Mouse (Mus musculus): ENCODE measurements around the gene Jak2.
A peak's percentile ranks its signal among the peaks of the same experiment; 100 is the strongest.

Jak2 gene

DNA sequence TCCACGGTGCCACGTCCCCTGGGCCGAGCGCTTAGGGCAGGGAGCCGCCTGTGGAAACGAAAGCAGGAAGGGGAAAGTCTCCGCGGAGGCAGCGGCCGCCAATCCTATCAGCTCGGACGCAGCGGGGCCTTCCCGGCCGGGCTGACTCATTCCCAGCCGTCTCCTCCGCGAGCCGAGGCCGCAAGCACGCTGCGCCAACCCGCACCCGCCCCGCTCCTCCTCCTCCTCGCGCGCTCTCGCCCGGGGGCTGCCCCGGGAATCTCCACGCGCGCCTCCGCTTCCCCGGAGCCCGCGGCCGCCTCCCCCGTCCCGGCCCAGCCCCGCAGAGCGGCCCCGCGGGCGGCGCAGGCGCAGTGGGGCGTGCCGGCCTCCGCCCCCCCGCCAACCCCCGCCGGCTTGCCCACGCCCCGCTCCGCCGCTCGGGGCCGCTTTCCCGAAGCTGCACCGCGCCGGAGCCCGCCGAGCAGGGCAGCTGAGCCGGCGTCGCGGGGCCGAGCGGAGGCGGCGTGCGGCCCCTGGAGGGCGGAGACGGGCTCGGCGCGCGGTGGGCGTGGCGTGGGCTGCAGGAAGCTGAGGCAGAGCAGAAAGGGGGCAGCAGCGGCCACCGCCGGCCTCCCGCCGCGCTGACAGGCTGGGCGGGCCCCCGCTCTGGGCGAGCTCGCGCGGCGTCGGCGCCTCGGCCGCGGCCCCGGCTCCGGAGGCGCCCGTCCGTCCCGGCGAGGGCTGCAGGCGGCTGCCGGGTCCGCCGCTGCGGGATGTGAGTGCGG lies at the start of gene Jak2:
TSS of gene Jak2 (plus strand) at position 638 of the 767 bp plus-strand sequence.
- DNase-seq, result peak; percentile 91 to 93

DNA sequence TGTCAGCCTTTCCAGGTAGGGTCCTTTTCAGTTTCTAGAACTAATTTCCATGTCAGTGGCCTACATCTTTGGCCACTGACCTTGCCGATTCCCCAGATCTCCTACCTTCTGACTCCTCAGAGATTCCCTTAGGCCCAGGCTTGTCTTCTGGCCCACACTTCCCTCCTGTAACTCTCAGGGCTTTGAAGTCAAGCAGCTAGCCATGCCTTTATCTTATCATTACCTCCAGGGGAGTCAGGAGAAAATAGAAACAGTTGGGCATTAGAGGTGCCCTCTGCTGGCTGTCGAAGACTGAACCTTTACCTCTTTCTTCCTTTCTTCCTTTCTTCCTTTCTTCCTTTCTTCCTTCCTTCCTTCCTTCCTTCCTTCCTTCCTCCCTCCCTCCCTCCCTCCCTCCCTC lies 48.3 kb upstream of the Jak2 start:
- no peak for DNase-seq

DNA sequence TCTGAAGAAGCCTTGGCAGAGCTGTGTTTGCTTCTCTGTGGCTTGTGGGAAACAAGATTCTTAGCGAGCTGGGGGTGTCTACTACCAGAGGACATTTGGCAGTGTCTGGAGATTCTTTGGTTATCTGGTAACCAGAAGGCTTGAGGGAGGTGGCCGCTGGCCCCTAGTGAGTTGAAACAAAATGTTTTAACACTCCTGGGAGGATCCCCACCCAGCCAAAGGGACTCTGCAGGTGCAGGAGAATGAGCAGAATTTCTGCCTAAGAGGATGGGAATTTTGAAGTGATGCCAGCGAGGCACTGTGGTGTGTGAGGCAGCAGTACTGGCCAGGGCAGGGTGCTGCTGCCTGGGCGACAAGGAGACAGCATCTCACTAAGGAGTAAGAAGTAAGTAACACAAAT lies 47.0 kb upstream of the Jak2 start:
- no peak for DNase-seq

DNA sequence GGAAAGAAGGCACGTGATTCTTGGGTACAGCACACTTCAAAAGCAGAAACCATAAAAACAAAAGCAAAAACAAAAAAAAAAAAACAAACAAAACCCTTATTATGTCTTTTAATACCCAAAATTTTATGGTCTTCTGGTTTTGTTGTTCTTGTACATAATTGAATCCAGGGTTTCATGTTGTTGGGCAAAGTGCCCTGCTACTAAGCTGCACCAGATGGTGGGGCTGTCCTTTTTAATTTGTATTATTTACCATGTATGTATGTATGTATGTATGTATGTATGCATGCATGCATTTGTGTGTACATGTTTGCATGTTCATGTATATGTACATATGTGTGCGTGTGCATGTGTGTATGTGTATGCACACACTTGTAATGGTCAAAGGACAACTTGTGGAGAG lies 46.4 kb upstream of the Jak2 start:
- no peak for DNase-seq

DNA sequence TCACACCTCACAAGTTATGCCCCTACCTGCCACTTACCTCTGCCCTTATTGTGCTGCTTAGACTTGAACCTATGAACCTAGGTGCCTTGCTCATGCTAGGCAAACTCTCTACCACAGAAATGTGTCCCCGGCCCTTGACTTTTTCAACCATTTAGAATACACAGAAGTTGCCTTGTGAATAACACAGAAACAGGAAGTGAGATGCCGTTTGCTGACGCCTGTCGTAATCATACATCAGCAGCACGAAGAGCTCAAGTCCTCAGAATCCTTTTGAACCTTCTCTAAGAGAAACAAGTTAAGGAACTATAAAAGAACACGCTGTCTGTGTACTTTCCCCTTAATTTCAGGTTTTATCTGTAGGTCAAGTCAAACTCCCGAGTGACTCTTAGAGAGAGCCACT lies 41.7 kb upstream of the Jak2 start:
- DNase-seq, result no peak

DNA sequence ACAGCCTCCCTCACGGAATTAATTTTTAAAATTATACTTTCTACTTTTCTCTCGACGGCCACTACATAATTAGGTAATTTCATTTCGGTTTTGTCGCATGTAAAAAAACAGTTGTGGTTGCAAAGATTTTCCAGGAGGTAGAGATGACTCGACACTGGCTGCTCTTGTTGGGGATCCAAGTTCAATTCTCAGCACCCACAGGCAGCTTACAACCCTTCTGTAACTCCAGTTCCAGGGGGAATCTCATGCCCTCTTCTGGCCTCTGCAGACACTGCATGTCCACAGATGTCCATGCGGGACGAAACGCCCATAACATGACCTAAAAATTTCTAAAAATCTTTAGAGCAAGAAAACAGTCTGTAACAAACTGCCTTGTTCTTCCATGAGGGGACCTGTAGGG lies 41.3 kb upstream of the Jak2 start:
- no peak for DNase-seq

DNA sequence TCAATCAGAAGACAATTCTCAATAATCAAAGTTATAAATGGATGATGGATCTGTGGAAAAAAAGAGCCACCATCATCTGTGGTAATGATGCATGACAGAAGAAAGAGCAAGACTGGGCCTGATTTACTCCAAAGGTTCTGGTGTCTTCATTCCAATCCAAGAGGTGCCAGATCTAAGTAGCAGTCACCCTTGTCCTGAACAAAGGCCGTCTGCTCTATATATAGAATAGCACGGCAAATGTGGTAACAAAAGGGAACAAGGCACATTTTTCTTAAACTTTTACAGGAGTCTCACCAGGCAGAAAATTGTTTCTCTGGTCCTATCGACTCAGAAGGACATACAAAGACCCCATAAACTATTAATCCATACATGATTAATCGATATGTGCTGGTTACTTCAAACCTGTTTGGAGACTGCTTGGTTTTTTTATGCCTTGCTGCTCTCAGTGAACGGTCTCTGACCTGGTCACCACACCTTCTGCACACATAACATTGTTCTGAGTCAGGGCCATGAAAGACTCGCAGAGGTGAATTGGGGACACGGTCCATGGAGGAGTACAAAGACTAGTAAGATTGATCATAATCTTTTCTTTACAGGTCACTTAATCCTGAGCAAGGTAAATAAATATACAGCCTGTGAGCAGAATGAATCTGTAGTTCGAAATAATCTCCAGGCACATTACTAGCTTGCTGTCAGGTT lies 35.7 kb upstream of the Jak2 start:
- DNase-seq, result no peak

DNA sequence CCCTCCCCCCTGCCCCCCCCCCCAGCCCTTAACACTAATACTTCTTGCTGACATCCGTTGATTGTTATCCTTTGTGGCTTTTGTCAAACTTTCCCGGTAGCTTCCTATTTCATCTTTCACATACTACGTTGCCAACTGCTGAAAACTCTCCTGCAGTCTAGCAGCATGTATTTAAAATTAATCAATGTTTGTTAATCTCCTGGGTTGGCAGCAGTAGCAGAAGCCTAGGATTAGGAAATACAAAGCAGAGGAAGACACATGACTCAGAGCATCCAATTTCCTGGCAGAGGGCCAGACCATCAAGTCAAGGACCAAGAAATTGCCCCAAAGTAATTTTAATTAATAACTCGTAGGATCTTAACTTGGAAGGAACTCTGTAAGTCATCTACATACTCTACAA lies 29.8 kb upstream of the Jak2 start:
- DNase-seq, result no peak

DNA sequence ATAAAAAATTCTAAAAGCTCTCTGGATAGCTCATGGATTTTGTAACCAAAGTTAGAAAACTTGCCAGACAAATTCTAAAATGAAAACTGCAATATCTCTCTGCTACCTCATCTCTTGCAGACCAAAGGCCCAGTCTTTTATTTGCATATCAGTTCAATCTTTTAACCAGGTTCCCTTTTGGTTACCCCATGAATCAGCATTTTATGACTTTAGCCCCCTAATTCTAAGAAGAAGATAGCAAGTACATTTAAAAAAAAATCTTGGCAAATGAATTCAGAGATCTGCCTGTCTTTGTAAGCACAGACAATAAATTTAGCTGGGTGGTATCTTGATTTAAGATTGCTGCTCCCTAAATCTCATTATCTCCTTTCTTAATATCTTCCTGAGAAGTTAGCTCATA lies 26.7 kb upstream of the Jak2 start:
- DNase-seq, result no peak

DNA sequence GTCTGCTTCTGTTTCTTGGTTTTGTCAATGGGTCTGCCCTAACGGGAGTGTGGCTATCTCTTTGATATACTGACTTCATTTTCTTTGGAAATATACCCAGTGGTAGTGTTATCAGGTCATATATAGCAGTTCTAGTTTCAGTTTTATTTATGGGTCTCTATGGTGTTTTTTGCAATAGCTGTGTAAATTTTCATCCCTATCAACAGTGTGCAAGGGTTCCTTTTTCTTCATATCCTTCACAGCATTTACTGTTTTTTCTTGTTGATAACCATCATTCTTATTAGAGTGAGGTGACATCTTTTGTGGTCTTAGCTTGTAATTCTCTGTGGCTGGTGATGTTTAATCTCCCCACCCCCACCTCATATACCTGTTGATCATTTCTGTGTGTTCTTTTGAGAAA lies 24.6 kb upstream of the Jak2 start:
- no peak for DNase-seq

DNA sequence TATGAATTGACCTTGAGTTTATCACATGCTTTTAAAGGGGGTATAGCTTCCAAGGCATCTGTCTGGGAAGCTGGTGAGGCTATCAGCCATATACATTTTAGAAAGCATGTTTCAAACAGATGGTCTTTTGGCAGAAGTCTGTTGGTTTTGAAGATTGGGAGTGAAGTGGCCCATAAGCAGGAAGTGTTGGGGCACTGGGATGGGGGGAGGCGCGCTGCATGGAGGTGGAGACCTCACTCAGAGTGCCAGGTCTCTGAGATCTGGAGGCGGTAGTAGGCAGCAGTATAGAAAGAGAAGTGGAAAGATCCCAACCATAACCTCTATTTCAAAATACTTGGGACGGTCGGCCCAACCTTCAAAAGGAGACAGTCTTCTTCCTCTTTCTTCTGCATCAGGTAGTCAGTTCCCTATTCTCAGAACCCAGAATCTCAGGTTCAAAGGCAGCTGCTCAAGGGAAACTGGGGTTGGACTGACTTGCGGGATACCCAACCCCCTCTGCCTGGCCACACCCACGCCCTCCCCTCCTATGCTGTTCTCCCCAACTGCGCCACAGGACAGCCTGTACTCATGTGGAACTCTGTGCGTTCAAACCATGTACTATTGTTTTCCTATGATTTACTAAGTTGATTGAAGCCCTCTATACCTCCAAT lies 23.6 kb upstream of the Jak2 start:
- DNase-seq, result no peak

DNA sequence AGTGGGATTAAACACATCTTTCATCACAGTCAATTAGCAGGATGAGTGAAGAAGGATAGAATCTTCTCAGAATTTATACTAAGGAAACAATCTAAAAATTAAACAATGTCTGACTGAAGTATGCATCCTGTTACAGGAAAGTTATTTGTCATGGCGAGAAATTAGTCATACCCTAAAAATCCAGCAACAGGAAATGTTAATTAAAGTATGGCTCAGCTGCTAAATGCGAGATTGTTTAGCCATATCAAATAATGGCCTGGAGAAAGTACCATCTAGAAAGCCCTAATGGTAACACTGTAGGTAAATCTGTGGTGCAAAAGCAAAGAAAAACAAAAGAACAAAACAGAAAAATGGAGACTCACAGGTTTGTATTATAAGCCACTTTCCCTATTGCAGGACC lies 22.6 kb upstream of the Jak2 start:
- no peak for DNase-seq

DNA sequence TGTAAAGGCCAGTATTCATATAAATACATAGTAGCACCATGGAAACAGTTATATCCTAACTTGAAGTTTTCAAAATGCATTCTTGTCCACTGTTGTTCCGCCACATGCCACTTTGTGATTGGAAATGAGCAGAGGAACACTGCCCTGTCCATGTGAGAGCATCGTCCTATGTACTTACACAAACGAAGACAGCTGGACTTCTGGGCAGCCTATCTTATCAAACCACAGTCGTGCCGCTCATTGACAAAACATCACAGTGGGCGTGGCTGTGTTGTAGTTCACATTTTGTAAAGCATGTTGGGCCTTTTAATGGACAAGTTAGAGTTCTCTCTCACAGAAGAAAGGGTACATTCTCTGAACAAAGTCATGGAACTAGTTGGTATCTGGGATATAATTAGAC lies 18.9 kb upstream of the Jak2 start:
- DNase-seq, result no peak

DNA sequence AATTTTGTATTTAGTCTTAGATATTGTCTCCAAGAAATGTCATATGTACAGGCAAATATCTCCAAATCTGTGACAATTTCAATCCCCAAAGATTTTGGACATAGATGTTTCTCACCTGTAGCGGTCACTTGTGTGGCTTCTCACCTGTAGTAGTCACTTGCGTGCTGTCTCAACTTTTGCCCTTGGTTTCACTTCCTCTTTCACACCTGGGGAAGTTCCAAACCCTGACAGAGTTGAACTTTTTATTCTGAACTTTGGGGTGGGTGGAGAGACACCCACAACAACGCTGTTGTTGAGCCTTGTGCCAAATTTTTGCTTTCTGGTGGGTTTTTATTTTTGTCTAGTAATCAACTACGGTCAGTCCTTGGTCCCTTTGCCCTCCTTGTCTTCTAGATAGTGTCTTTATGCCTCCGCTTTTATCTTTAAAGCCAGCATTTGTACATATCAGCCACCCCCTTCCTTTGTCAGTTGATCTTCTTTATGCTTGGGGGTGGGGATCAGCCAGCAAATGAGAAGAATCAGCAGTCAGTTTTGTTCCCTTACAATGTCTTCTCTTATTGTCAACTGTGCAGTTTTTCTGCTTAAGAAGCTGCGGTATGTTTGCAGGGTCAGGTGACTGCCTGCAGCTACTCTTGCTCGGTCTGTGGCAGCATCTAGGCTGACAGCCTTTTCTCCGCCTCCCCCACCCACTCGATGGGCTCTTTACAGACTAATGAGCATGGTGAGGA lies 14.8 kb upstream of the Jak2 start:
- no peak for DNase-seq

DNA sequence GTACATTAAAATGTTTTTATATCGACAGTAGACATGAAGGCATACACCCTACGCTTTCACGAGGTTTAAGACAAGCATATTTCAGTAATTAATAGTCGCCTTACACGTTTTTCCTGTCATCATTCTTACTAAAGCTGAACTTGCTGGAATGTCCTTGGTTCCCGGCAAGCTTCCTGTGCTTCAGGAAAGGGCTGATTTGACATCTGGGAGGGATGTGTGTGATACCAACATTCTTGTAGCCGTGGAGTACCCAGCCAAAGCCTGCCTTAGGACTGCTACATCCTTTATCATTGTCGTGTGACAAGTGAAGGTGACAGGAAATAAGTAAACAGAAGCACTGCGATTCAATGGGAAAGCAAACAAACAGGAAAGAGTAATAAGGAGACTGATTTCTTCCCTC lies 13.5 kb upstream of the Jak2 start:
- no peak for DNase-seq

DNA sequence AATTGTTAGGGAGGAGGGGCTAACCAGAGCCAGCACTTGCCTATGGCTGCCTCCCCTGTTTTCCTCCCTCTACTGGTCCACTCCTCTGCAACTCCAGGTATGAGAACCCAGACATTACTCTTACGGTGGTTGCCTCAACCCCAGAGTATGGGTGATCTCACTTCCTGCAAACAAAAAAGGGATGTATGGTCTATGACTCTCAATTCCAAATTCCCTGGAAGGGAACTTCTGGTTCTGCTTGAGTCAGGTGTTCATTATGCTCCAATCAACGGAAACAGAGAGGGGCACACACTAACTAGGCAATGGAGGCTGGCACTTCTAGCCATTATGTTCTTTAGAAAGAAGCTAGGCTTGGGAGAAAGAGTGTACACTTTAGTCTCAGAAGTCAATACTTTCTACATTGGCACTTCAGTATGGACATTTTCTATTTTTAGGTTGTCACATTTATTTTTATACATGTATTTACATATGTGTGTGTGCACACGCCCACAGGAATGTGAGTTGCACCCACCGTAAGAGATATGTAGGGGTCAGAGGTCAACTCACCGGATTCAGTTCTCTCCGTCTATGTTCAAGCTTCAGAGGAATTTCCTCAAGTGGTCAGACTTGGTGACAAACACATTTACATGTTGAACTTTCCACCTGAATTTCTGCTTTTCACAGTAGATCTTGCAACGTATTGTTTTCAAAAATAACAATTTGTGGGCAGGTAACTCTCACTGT lies 12.0 kb upstream of the Jak2 start:
- no peak for DNase-seq

DNA sequence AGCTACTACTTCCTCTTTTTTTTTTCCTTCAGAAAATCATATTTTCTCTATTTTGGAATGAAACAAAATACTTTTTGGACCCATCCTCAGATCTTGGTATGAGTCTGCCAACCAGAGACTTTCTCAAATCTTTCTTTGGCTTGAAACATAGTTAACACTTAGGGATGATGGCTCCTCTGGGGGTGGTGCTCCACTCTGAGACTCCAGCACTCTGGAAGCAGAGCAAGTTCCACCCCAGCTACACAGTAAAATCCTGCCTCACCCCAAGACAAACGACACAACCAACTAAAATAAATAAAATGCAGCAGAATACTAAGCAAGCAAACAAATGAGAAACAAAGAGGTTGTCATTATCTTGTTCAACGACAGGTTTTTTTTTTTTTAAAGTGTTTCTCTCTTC lies 11.0 kb upstream of the Jak2 start:
- DNase-seq, result no peak

DNA sequence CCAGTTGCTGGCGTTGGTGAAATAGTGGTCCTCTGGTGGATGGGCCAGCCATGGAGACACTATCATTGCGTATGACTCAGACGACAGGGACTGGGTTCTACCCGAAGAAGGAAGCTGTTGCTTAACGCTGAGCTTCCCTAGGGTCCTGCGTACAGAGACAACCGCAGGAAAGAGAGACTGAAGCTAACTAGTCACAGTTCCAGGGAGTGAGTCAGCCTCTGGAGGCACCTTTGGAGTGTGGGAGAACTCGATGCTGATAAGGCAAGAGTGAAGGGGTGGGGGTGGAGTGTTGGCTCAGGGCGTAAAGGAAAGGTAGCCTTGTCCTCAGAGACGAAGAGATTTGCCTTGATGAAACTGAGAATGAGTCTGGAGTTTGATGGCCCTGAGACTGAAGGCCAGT lies 10.0 kb upstream of the Jak2 start:
- no peak for DNase-seq

DNA sequence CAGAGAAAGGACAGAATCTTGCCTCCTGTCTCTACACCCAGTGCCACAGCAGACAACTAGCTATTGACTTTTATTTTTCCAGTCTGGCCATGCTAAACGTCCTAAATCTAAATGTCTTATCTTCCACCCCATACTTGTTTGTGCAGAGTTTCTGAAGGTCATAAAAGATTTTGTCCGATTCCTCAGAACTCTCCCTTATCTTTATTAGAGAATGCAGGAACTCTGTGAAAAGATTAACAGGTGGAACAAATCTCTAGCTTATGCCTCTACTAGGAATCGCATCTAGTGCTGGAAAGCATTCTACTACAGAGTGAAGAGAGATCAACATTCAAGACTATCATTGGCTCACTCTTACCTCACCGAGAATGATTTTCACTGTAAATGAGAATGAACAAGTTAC lies 1.7 kb upstream of the Jak2 start:
- DNase-seq, result no peak

DNA sequence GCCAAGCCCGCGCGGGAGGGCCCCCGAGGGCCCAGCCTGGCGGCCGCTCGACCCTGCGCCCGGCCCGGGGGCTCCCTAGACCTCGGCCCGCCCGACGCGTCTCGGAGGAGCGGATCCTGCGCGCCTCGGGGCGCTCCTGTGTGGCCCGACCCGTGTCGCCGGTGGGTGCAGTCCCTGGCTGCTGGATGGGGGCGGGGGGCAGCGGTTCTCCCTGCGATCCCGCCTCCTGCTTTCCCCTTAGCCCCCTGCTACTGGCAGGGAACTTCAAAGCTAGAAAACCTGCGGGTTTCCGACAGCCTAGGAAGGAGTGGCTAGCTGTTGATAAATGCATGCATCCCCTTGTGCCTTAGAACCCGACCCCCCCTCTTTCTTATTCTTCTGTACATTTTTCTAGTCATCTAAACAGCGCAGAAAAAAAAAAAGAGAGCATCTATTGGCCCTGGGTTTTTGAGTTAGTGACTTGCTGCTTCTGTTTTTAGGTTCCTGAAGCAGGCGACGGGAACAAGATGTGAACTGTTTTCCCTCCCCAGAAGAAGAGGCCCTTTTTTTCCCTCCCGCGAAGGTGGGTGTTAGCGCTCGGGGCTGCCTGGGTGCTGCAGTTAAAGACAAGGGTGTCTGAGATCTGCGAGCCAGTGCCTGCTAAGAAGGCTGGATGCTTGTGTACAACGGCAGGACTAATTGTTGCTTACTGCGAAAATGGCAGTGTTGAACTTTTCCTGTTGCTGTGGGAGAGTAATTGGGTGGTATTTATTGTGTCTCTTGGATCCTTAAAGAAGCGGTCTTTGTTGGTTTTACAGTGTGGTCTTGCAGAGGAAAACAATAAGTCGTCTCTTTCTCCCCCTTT lies 552 bp downstream of the Jak2 start:
- peak; percentile 31 to 35 for DNase-seq

DNA sequence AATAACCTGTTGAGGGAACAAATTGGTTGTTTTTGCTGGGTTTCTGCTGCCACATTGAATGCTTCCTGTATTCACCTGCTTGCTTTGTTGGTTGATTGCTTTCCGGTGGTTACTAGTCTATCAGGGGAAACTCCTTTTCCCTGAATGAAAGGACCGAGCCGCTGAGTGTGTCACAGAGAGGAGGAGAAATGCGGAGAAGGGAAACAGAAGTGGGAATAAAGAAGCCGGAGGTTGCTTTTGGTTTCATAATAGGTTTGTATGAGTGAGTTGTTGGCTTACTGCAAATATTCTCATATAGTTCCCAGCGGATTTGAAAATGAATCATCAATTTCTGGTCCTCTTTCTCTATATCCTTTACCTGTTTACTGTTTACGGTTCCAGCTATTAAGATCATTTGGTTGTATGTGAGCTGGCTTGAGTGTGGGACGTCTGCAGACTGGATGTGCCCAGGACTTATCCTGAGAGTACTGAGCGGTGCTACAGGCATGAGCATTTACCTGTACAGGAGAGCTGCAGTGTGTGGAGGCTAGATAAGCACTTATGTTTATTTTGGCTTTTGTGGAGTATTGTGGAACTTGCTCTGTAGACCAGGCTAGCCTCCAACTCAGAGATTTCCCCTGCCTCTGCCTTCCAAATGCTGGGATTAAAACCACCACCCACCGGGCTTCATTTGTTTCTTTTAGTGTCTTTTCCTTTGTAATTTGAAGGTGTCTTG lies 1.4 kb downstream of the Jak2 start:
- DNase-seq, result no peak

All from cerebellum, postnatal 25 days (tissue).